Mouse (Mus musculus) stomach, embryonic 15.5 days (tissue): Measurements from ENCODE around the gene Ncor2. TPM values are rescaled to one million over a fixed set of nuclear protein-coding genes. Genes with fewer than 3 reads are reported as not detected.

Source experiments
- ATAC-seq: fragments of 200-750 bp; cut with Nextera tagmentation; 2 replicates; pipeline ENCODE4 v1.8.0; 2017; ENCODE audit warnings: low read depth, moderate number of reproducible peaks, moderate TSS enrichment; ENCODE audit not compliant: insufficient read depth, low FRiP score
- H3K27ac ChIP-seq: fragments of 300-500 bp; sonication (generic); 2 replicates; pipeline ENCODE4 v1.5.1; 2015; ENCODE audit warnings: mild to moderate bottlenecking, inconsistent platforms
- H3K27me3 ChIP-seq: fragments of 300-500 bp; sonication (generic); replicated peaks from 2 replicates; pipeline ENCODE4 v1.6.1; 2015; ENCODE audit warnings: inconsistent platforms
- H3K36me3 ChIP-seq: fragments of 300-500 bp; sonication (generic); 2 replicates; pipeline ENCODE4 v1.6.1; 2015; ENCODE audit warnings: inconsistent platforms
- H3K4me1 ChIP-seq: fragments of 300-500 bp; sonication (generic); 2 replicates; pipeline ENCODE4 v1.6.1; 2015; ENCODE audit warnings: inconsistent platforms
- H3K4me2 ChIP-seq: fragments of 300-500 bp; sonication (generic); 2 replicates; pipeline ENCODE4 v1.6.1; 2015; ENCODE audit warnings: mild to moderate bottlenecking, inconsistent platforms
- H3K4me3 ChIP-seq: fragments of 300-500 bp; sonication (generic); replicated peaks from 2 replicates; pipeline ENCODE4 v1.5.1; 2015; ENCODE audit warnings: inconsistent platforms
- H3K9ac ChIP-seq: fragments of 300-500 bp; sonication (generic); 2 replicates; pipeline ENCODE4 v1.6.1; 2015; ENCODE audit warnings: inconsistent platforms
- H3K9me3 ChIP-seq: fragments of 300-500 bp; sonication (generic); 2 replicates; pipeline ENCODE4 v1.6.1; 2016; ENCODE audit warnings: inconsistent platforms
- WGBS: fragments of 180-500 bp; shearing (Covaris S2); methylation state at CpG from one replicate; pipeline ENCODE4 v1.1.7; 2015; 5-methylcytosine and 5-hydroxymethylcytosine counted together
- polyA plus RNA-seq: library from polyadenylated mRNA; unstranded; fragments of >200 nt; fragmentation: Nextera tagmentation; extraction: Ambion mirVana; gene quantifications from 2 replicates; pipeline ENCODE4 v1.2.1, GENCODE M21; 2015

Ncor2 gene
- polyA plus RNA-seq, 1 experiment from 2014 or later, result 26.7 TPM

DNA sequence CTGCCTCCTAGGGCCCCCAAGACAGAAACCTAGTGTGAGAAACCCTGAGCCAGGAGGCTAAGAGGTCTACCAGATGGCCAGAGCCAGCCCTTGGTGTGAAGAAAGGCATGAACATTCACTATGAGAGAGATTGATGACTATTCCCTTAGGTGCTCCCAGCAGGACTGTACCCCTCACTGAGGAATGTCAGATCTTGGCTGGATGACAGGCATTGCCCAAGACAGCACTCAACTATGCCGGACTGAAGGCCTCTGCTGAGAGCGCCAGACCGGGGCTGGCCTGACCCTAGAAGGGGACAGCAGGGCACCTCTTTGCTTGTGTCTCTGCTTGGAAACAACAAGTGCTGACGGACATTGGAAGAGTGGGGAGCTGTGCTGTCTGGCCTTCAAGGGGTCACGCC, 159.9 kb downstream of the Ncor2 start:
- 83% methylated on average over 5 of the region's 5 CpGs for WGBS
- H3K4me2 ChIP-seq, result no peak overlapping the region
- no peak for ATAC-seq
- no peak overlapping the region for H3K4me3 ChIP-seq
- no peaks in the 10 kb centered on the region for H3K27me3 ChIP-seq
- no peaks in the 10 kb centered on the region for H3K9me3 ChIP-seq
- no peak overlapping the region for H3K27ac ChIP-seq
- peaks cover 53% of the 10 kb centered on the region for H3K36me3 ChIP-seq
- H3K9ac ChIP-seq, result no peak overlapping the region
- no peaks in the 10 kb centered on the region for H3K4me1 ChIP-seq

DNA sequence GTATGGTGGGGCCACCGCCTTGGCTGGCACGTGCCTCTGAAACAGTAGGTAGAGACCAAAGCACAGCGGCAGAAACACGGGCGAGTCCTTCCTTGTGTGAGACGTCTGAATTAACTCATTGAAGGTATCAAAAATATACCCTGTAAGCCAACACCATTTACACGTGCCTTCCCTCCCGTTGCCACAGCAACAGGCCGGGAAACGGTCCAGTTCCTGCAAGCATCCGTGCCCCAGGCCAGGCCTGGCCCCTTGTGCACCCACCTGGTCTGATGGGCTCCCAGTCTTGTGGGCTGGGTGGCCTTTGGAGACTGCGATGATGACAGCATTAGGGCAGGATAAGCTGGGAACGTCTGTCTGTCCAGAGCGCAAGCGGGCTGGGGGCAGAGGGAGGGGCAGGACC, 161.7 kb downstream of the Ncor2 start:
- Histone ChIP-seq H3K27ac (no peak overlapping the region), H3K4me1 (no peaks in the 10 kb centered on the region), H3K4me2 (no peak overlapping the region), H3K9ac (no peak overlapping the region), H3K4me3 (no peak overlapping the region), H3K9me3 (no peaks in the 10 kb centered on the region), H3K36me3 (peaks cover 39% of the 10 kb centered on the region), H3K27me3 (no peaks in the 10 kb centered on the region)
- WGBS, result 70% methylated on average over 15 of the region's 15 CpGs
- ATAC-seq, result no peak

DNA sequence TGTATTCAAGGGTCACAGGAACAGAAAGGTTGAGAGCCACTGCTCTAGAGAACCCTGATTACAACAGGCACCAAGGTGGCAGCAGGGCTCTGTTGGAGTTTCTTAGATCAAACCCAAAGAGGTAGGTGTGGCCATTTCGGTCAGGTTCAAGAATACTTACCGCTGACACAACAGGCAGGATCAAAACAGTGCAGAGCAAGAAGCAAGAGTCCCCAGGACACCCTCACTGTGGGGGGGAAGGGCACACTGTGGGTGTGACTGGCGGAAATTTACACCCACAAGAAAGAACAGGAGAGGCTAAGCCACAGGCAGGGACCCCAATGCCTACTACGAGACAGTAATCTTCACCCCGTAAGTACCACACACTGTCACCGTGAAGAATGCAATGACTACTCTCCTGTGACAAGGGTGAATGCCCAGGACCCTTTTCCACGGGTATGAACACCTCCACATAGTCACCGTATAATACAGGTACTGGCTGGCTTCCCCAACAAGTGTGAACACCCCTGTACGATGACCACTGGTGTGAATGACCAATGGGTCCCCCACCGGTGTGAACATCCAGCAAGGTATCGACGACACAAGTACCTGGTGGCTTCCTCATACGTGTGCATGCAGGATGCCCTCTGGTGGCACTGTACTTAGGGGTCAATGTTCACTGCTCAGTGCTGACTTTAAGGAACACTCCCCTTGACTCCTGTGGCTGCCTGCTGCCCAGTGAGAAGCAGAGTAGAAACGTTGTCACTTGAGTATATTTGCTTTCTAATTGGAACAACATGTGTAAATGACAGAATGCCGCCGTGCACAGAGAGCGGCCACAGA, 162.4 kb downstream of the Ncor2 start:
- Histone ChIP-seq H3K27ac (no peak overlapping the region), H3K36me3 (peaks cover 38% of the 10 kb centered on the region), H3K27me3 (no peaks in the 10 kb centered on the region), H3K4me3 (no peak overlapping the region), H3K9me3 (no peaks in the 10 kb centered on the region), H3K4me2 (no peak overlapping the region), H3K9ac (no peak overlapping the region), H3K4me1 (no peaks in the 10 kb centered on the region)
- 87% methylated on average over 17 of the region's 17 CpGs for WGBS
- ATAC-seq, result no peak

DNA sequence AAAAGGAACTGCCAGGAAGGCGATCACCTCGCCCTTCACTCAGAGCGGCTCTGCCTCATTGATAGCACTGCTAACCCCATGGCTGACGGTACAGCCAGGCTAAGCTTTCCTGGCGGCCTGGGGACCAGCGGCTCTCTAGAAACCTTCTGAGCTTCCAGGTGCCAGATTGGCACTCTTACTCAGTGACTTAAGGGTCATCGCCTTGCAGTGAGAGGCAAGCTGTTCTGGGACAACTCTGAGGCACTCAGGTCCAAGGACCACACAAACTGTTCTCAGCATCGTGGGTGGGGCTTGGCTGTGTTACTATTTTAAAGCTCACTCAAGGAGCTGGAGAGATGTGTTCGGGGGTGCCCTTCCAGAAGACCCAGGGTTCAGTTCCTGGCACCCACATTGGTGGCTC, 163.4 kb downstream of the Ncor2 start:
- Histone ChIP-seq H3K9ac (no peak overlapping the region), H3K9me3 (no peaks in the 10 kb centered on the region), H3K4me1 (no peaks in the 10 kb centered on the region), H3K27me3 (no peaks in the 10 kb centered on the region), H3K4me2 (no peak overlapping the region), H3K4me3 (no peak overlapping the region), H3K36me3 (peaks cover 41% of the 10 kb centered on the region), H3K27ac (no peak overlapping the region)
- no peak for ATAC-seq
- 84% methylated on average over 9 of the region's 9 CpGs for WGBS

DNA sequence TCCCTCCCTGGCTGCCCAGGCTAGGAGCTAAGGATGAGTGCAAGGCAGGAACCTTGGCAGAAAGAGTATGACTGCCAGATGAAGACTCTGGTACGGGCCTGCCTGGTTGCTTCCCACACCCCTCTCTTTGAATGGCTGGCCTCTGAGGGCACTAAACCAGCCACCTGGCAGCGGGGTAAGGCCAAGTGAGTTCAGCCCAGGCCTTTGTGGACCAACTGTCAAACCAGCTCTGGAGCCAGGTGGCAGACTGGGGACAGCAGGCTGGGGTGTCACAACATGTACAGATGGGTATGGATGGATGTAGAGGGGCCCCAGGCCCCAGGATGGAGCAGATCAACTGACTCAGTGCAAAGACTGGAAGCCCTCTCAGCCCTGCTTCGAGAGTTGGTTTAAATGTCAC, 164.0 kb downstream of the Ncor2 start:
- ATAC-seq, result no peak
- H3K4me2 ChIP-seq, result no peak overlapping the region
- no peaks in the 10 kb centered on the region for H3K27me3 ChIP-seq
- H3K4me3 ChIP-seq, result no peak overlapping the region
- no peak overlapping the region for H3K27ac ChIP-seq
- H3K9me3 ChIP-seq, result no peaks in the 10 kb centered on the region
- H3K36me3 ChIP-seq, result peaks cover 41% of the 10 kb centered on the region
- H3K9ac ChIP-seq, result no peak overlapping the region
- 90% methylated on average over 3 of the region's 3 CpGs for WGBS
- H3K4me1 ChIP-seq, result no peaks in the 10 kb centered on the region

DNA sequence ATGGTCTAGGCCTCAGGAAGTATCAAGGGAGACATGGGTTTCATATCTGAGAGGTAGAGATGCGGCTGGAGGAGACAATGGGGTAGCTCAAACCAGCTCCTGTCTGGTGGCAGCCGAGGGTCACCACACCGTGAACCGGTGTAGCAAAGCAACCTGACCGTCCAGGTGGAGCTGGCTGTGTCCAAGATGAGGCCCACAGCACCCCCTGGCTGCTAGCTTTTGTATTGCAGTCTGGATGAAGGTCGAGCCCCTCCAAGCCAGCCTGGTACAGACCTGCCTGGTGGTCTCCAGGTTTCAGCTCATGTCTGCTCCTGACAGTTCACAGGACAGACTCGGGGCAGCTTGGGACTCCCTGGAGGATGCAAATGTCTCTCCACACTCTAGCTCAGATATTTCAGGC, 164.5 kb downstream of the Ncor2 start:
- Histone ChIP-seq H3K36me3 (peaks cover 38% of the 10 kb centered on the region), H3K4me3 (no peak overlapping the region), H3K9me3 (no peaks in the 10 kb centered on the region), H3K27me3 (no peaks in the 10 kb centered on the region), H3K9ac (no peak overlapping the region), H3K4me1 (no peaks in the 10 kb centered on the region), H3K4me2 (no peak overlapping the region), H3K27ac (no peak overlapping the region)
- peak; percentile 15; the same call in 1 of the 2 replicates for ATAC-seq
- 50% methylated on average over 7 of the region's 7 CpGs for WGBS

DNA sequence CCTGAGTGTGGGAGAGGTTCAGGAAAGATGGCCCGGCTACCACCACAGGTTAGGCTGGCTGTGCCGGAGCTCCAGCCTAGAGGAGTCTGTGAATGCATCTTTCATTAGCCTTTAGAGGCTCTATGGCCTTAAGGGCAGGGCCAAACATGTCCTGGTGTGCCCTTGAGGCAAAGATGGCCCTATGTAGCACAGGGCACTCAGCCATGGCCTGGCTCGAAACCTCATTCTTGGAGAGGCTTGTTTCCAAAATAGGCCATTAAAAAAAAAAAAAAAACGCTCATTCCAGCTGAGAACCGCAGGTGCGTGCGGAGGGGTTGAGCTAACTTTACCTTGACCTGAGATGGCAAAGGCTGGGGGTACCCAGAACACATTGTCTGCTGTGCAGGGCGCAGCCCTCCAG, 167.4 kb downstream of the Ncor2 start:
- Histone ChIP-seq H3K4me2 (no peak overlapping the region), H3K27ac (no peak overlapping the region), H3K4me3 (no peak overlapping the region), H3K36me3 (peaks cover 9% of the 10 kb centered on the region), H3K9me3 (no peaks in the 10 kb centered on the region), H3K27me3 (no peaks in the 10 kb centered on the region), H3K9ac (no peak overlapping the region), H3K4me1 (peaks cover 7% of the 10 kb centered on the region)
- WGBS, result 89% methylated on average over 8 of the region's 8 CpGs
- no peak for ATAC-seq

DNA sequence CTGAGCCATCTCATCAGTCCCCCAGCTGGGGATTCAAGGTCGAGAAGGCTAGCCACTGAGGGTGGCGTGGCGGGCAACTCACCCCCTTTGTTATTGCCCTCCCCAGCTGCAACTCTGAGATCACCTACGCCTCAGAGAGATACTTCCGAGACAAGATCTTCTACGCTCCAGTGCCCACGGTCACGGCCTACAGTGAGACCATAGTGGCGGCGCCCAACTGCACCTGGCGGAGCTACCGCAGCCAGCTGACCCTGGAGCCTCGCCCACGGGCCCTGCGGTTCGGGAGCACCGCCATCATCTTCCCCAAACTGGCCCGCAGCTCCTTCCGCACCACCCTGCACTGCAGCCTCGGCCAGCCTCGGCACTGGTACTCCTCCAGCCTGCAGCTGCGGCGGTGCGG, 167.9 kb downstream of the Ncor2 start:
- Histone ChIP-seq H3K9me3 (no peaks in the 10 kb centered on the region), H3K27ac (no peak overlapping the region), H3K36me3 (peaks cover 7% of the 10 kb centered on the region; the same call in 1 of the 2 replicates), H3K27me3 (no peaks in the 10 kb centered on the region), H3K4me3 (no peak overlapping the region), H3K9ac (no peak overlapping the region), H3K4me1 (peaks cover 12% of the 10 kb centered on the region), H3K4me2 (no peak overlapping the region)
- WGBS, result 92% methylated on average over 24 of the region's 24 CpGs
- ATAC-seq, result no peak

DNA sequence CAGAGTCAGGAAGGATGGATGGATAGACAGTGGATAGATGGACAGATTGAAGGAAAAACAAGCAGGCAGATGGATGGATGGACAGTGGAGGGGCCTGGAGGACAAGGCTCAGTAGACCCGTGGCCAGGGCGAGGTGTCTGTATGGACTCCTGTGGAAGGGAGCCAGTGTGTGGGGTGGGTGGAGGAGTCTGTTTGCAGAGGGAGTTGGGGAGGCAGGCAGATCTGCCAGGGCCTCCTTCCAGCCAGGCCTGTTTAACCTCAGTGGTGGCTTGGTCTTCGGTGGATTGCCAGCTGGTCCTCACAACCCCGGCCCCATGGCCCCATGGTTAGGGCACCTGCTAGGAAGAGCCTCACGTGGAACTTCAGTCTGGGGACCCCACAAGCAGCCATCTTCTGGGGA, 172.1 kb downstream of the Ncor2 start:
- H3K9me3 ChIP-seq, result no peaks in the 10 kb centered on the region
- H3K27me3 ChIP-seq, result peaks cover 11% of the 10 kb centered on the region
- H3K27ac ChIP-seq, result no peak overlapping the region
- H3K4me1 ChIP-seq, result peaks cover 38% of the 10 kb centered on the region
- H3K36me3 ChIP-seq, result 0 out of 2 replicates have a peak, but pooled peaks cover 4% of the 10 kb centered on the region
- no peak overlapping the region for H3K4me3 ChIP-seq
- H3K4me2 ChIP-seq, result no peak overlapping the region
- WGBS, result 51% methylated on average over 5 of the region's 5 CpGs
- no peak overlapping the region for H3K9ac ChIP-seq
- no peak for ATAC-seq

DNA sequence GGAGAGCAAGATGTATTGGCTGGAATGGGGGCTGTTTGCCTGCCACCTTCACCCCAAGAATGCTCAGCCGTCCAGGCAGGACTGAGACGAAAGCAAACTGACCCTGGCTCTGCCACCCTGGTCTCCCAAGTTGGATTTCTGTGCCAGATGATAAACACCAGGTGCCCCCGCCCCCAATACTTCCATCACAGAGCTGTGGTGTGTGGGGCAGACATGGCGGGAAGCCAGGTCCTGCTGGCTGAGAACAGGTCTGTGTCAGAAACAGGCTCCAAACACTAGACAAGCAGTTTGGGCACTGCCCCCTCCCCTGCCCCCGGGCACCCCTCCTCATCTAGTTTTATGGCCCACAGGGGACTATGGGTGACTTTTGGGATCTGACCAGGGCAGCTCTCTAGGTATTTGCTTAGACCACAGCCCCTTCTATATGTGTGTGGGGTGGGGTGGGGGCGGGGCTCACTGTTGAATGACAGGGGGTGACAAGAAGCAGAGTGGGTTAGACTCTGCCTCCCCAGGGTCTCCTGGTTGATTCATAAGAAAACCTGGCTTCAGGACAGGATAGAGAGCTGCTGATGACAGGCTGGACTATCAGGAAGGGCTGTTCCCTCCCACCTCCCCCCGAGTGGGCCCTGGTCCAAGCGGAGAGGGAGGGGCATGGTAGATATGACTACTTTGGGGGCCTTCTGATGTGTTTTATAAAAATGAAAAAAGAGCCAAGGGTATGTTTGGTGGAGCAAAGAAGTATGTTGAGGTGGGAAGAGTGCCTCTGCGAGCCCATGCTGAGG, 173.0 kb downstream of the Ncor2 start:
- peaks cover 11% of the 10 kb centered on the region for H3K27me3 ChIP-seq
- no peaks in the 10 kb centered on the region for H3K9me3 ChIP-seq
- 0 out of 2 replicates have a peak, but pooled peaks cover 1% of the 10 kb centered on the region for H3K36me3 ChIP-seq
- no peak overlapping the region for H3K9ac ChIP-seq
- peaks cover 38% of the 10 kb centered on the region for H3K4me1 ChIP-seq
- no peak overlapping the region for H3K27ac ChIP-seq
- H3K4me3 ChIP-seq, result no peak overlapping the region
- 46% methylated on average over 9 of the region's 9 CpGs for WGBS
- ATAC-seq, result no peak
- H3K4me2 ChIP-seq, result no peak overlapping the region

DNA sequence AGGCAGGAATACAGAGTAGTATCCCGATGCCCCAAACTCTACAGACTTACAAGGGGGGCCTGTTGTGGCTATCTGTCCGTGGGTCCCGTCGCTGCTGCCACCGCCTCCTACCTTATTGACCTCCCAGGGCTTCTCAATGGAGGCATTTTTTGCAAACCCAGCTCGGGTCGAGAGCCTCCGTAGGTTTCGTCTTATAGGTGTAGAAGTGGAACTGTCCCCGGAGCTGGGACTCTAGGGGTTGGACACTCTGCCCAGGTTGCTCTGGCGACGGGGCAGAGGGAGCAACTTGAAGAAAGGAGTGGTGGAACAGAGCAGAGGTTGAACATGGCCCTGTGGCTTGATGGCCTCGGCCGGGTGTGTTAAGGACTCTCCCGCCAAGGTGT, 175.2 kb downstream of the Ncor2 start:
- peaks cover 11% of the 10 kb centered on the region for H3K27me3 ChIP-seq
- WGBS, result 11% methylated on average over 15 of the region's 15 CpGs
- H3K27ac ChIP-seq, result no peak overlapping the region
- peak overlapping the region; percentile 45 for H3K4me3 ChIP-seq
- H3K9ac ChIP-seq, result no peak overlapping the region
- no peaks in the 10 kb centered on the region for H3K36me3 ChIP-seq
- peaks cover 38% of the 10 kb centered on the region for H3K4me1 ChIP-seq
- H3K4me2 ChIP-seq, result peak overlapping the region; percentile 80
- no peaks in the 10 kb centered on the region for H3K9me3 ChIP-seq
- ATAC-seq, result no peak
